Comparison of ENCODE assay signal across 8 mouse cellular contexts in the genomic region with DNA sequence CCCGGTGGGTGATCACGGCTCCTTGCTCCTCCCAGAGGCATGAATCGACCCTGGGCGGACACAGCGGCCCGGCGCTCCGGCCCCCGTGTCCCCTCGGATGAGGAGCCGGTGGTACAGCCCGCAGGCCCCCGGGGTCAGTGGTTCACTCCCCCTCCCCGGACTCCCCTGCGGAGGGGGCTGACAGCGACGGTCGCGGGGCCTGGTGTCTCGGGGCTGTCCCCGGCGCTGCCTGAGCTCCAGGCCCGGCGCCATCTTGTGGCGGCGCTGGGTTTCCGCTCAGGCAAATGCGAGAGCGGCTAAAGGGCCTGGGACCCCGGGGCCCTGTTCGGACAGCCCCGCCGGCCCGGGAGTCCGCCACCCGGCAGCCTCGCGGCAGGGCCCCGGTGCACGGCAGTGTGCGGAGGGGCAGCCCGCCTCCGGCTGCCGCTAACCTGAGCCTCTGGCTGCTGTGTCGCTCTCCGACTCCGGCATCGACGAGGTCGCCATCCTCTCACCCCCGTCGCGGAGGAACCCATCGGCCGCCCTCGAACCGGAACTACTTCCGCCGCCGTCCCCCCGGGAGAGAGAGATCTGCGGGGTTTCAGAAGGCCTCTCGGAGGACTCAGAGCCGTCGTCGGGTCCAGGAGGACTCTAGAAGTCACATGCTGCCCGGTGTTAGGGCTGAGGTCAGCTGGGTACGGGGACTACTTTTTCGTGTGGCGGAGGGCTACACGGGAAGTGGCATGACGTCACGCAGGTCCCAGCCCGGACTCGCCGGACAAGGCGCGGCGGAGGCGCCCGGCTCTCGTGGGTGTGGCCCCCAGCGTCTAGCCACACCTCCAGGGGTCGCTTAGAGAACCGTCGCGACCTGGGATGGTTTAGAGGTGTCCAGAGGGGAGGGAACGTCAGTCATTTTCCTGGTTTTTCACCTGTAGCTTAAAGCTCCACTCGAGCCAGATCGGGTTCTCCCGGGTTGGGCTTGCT. TPM values are rescaled to one million over a fixed set of nuclear protein-coding genes. Genes with fewer than 3 reads are reported as not detected.
DNase-seq lines count a peak whose midpoint lies in the region; ATAC-seq and TF ChIP-seq lines count a peak whose summit lies in the region.

TSS of gene Zfp335 (minus strand) at position 672 of the 963 bp plus-strand sequence.

- ATAC-seq in kidney, embryonic 15.5 days (replicated peaks; ENCODE audit: low FRiP score) = peak; percentile 89
- ATAC-seq in monocyte, adult 5-6 weeks (replicated peaks; ENCODE audit: insufficient number of reproducible peaks, low FRiP score, low TSS enrichment, poor library complexity, severe bottlenecking) = peak; percentile 55

- H3K27me3 ChIP-seq in heart, embryonic 10.5 days (ENCODE audit: insufficient read depth, poor library complexity, severe bottlenecking) = no peaks in the 10 kb centered on the region
- no peaks in the 10 kb centered on the region for H3K27me3 ChIP-seq in kidney, embryonic 15.5 days

- peak within 1 kb of the TSS; percentile 86 for H3K4me2 ChIP-seq in kidney, embryonic 15.5 days

- DNase-seq in A20 (ENCODE audit: low read depth, low spot score) (peak; percentile 98), liver (peak; percentile 95)
- peak; percentile 96 for DNase-seq in heart, embryonic 10.5 days (ENCODE audit: low spot score)
- peak; percentile 93 to 97 for DNase-seq in spleen, postnatal 4 days (ENCODE audit: low spot score in 2 of 2)

- H3K27ac ChIP-seq in bone marrow macrophage, adult 2 months (ENCODE audit: insufficient read depth, low read depth, low read length) = peak within 1 kb of the TSS; percentile 93
- H3K27ac ChIP-seq in embryonic fibroblast, embryonic 13.5 days (ENCODE audit: insufficient read depth, low read length) = peak within 1 kb of the TSS; percentile 97
- H3K27ac ChIP-seq in heart, embryonic 10.5 days = peak within 1 kb of the TSS; percentile 100
- H3K27ac ChIP-seq in kidney, embryonic 15.5 days = peak within 1 kb of the TSS; percentile 99

- H3K9me3 ChIP-seq in heart, embryonic 10.5 days = peaks cover under 1% of the 10 kb centered on the region
- peaks cover 3% of the 10 kb centered on the region; the same call in 1 of the 2 replicates for H3K9me3 ChIP-seq in kidney, embryonic 15.5 days (replicated peaks)

- H3K4me1 ChIP-seq in bone marrow macrophage, adult 2 months (ENCODE audit: control insufficient read depth, insufficient read depth, low read length) = peaks cover 24% of the 10 kb centered on the region
- H3K4me1 ChIP-seq in embryonic fibroblast, embryonic 13.5 days (ENCODE audit: control insufficient read depth, insufficient read depth, low read length) = no peaks in the 10 kb centered on the region
- peaks cover 30% of the 10 kb centered on the region for H3K4me1 ChIP-seq in heart, embryonic 10.5 days
- peaks cover 30% of the 10 kb centered on the region for H3K4me1 ChIP-seq in kidney, embryonic 15.5 days

- no peak for TF ChIP-seq POLR2A in bone marrow macrophage, adult 2 months (IDR thresholded peaks at IDR 0.05; ENCODE audit: borderline replicate concordance, low read depth, low read length)
- peak; percentile 79 for TF ChIP-seq POLR2A in embryonic fibroblast, embryonic 13.5 days (IDR thresholded peaks at IDR 0.05; ENCODE audit: low read depth, low read length)

- under 1% methylated on average over 91 of the region's 91 CpGs for WGBS in heart, embryonic 10.5 days
- under 1% methylated on average over 91 of the region's 91 CpGs for WGBS in kidney, embryonic 15.5 days

- peaks cover 49% of the 10 kb centered on the region for H3K36me3 ChIP-seq in heart, embryonic 10.5 days
- peaks cover 31% of the 10 kb centered on the region for H3K36me3 ChIP-seq in kidney, embryonic 15.5 days

- no peak for TF ChIP-seq CTCF in bone marrow macrophage, adult 2 months (IDR thresholded peaks at IDR 0.05; ENCODE audit: low read depth, low read length)
- no peak for TF ChIP-seq CTCF in embryonic fibroblast, embryonic 13.5 days (IDR thresholded peaks at IDR 0.05; ENCODE audit: borderline replicate concordance, insufficient read depth, low read length)

- peak within 1 kb of the TSS; percentile 87 for H3K9ac ChIP-seq in kidney, embryonic 15.5 days

- H3K4me3 ChIP-seq in bone marrow macrophage, adult 2 months (ENCODE audit: insufficient read depth, low read length) = peak within 1 kb of the TSS; percentile 95
- H3K4me3 ChIP-seq in embryonic fibroblast, embryonic 13.5 days (ENCODE audit: insufficient read depth, low read length) = peak within 1 kb of the TSS; percentile 88
- H3K4me3 ChIP-seq in heart, embryonic 10.5 days = peak within 1 kb of the TSS; percentile 82
- H3K4me3 ChIP-seq in kidney, embryonic 15.5 days (replicated peaks) = peak within 1 kb of the TSS; percentile 88

RNA-seq across cellular contexts. Expression of gene Zfp335, which starts in this region (rescaled TPM):
- 14.0 and 14.5 TPM in 2 replicates for polyA plus RNA-seq in bone marrow macrophage, adult 2 months (2012; ENCODE audit: insufficient read depth, insufficient read length, missing spikeins)
- polyA plus RNA-seq in embryonic fibroblast, embryonic 13.5 days (2011; ENCODE audit: insufficient read length, low read depth, missing spikeins) = 11.0 and 11.9 TPM in 2 replicates
- 12.6 and 13.5 TPM in 2 replicates for polyA plus RNA-seq in heart, embryonic 10.5 days (2016; fragmentation: Nextera tagmentation; extraction: Ambion mirVana)
- polyA plus RNA-seq in kidney, embryonic 15.5 days (2015; fragmentation: Nextera tagmentation; extraction: Ambion mirVana) = 12.1 and 14.4 TPM in 2 replicates
- total RNA-seq in monocyte, adult 5-6 weeks (2017) = 9.1 to 21.0 TPM (median 12.5 TPM) in 3 replicates

Comparison
In these comparisons a context has a peak if more than half of its experiments do, and no peak if none do; other contexts are left out.
1. Peak in every context shown above with its lines: DNase-seq, ATAC-seq, H3K4me3 ChIP-seq and H3K27ac ChIP-seq.